Comparison of ENCODE assay signal across 21 mouse cellular contexts in genomic region chr5:84480978-84481377, GRCm38 (mm10).
"Had no signal": no experiment of that assay in that cellular context is flagged by ENCODE, and none has a peak within 500 bp of the region (broad histone marks: within the 10 kb centered on the region; RNA-seq: fewer than 3 reads in every experiment).

No protein-coding gene starts in this region.

- DNase-seq: cerebellum, adult 8-10 months; cerebellum, adult 9-10 months; cerebellum, adult 9-11 months; cerebellum, postnatal 10 days; cerebellum, postnatal 14 days; cerebellum, postnatal 25 days; cerebellum, postnatal 36 days; embryo, embryonic 11 days; forebrain, postnatal 0 days; gastrocnemius, adult 2 months; gastrocnemius, postnatal 10 days; gastrocnemius, postnatal 14 days; gastrocnemius, postnatal 25 days; gastrocnemius, postnatal 36 days; heart, adult 11 months; heart, adult 18-20 months; heart, adult 2 months had no signal

- ATAC-seq: forebrain, embryonic 13.5 days; forebrain, embryonic 14.5 days; forebrain, embryonic 15.5 days; forebrain, embryonic 16.5 days; forebrain, postnatal 0 days had no signal
